Mouse (Mus musculus) thymus, postnatal 10 days (tissue): Measurements from ENCODE around the gene Slc25a11.

Experiments
- DNase-seq, 2 experiments: peaks; one replicate each; pipeline ENCODE4 v3.0.0; 2021; ENCODE audit warnings: low spot score in 2 of 2

Gene Slc25a11

DNA sequence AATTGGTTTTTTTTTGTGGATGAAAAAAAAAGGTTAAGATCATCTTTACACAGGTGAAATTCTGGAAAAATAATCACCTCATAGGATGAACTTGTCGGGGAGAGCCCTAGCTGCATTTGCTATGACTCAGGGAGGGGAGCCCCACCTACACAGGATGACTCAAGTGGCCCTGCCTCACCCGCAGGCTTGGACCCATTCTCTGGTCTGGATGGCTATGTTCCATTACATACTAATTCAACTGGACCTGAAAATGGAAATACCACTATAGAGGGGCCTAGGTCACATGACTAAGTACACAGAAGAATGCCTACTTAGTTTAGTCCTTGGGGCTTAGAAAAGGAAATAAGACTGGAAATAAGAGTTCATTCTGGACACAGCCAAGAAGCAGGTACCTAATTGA, 4.1 kb upstream of the Slc25a11 start:
- DNase-seq = no peak

DNA sequence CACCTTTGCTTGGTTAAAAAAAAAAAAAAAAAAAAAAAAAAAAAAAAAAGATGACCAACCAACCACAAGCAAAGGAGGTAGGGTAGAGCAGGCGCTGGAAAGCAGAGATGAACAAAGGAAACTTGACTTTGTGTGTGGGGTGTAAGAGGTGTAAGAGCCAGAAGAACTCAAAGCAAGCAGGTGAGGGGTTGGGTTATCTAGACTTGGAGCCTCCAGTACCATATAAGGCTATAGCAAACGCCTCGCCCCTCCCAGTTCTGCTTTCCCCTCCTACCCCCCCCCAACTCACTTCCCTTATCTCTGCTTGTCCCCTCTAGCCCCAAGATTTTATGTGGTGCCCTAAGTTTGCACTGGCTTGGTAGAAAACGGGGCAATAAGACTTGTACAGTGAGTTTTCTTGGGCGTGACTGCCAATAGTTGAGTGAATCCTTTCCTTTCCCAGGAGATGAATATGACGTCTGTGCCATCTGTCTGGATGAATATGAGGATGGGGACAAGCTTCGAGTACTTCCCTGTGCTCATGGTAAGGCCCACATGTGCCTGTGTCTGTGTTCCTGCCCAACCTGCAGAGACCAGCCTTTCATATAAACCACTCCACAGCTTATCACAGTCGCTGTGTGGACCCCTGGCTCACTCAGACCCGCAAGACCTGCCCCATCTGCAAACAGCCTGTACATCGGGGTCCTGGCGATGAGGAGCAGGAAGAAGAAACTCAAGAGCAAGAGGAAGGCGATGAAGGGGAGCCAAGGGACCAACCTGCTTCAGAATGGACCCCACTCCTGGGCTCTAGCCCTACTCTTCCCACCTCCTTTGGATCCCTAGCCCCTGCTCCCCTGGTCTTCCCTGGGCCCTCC, 3.3 kb upstream of the Slc25a11 start:
- peak; percentile 45 for DNase-seq

DNA sequence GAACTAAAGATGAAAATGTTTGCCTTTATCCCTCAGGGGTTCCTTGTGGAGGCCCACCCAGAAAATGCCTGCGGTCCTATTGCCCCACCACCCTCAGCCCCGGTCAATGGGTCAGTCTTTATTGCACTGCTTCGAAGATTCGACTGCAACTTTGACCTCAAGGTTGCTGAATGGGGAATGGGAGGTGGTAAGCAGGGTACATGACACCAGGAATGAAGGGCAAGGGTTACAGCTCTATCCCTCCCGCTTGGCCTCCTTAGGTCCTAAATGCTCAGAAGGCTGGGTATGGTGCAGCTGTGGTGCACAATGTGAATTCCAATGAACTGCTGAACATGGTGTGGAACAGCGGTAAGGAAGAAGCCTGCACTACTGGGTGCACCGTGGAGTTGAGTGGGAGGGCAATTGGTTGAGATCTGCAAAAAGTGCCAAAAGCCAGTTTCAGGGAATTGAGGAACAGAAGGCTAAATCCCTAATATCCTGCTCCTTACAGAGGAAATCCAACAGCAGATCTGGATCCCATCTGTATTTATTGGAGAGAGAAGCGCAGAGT, 2.0 kb upstream of the Slc25a11 start:
- no peak for DNase-seq

DNA sequence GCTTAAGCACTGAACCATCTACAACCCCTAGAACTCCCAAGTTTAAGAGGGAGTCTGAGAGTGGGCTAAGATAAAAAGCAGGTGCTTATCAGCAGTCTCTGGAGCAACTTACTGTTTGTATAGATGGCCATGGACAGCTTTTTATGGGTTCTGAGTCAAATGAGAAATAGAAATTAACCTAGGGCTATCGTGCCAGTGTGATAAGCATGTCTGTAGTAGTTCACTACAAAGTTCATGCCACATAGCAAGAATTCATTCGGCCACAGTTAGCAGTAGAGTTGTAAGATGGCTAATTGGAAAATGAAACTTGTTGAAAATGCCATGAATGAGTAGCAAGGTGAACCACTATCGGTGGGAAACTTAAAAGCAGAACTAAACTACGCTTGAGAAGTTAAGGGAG, 1.2 kb upstream of the Slc25a11 start:
- no peak for DNase-seq

DNA sequence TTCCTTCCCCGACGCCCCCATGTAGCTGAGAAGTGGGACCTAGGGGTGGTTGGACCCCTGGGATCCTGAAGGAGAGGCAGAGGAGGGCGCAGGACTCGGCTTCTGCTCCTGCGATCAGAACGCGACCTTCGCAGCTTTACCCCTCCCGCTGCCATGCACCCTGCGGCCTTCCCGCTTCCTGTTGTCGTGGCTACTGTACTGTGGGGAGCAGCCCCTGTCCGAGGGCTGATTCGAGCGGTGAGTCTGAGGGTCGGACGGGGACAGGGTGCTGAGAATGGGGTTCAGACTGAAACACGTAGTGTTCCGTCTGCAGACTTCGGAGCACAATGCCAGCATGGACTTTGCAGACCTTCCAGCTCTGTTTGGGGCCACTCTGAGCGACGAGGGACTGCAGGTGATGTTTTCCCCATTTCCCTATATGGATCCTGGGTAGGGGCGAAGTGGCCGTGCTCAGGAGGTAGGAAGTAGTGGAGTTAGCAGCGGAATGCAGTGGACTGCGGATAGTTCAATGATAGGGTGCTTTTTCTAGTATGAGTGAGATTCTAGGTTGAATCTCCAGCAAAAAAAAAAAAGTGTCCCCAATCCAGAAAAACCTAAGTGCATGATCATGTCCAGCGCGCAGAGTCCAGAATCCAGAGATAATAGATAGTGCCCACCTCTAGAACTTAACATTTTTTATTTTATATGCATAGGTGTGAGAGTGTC, 589 bp upstream of the Slc25a11 start:
- DNase-seq = peak; percentile 57 to 63

DNA sequence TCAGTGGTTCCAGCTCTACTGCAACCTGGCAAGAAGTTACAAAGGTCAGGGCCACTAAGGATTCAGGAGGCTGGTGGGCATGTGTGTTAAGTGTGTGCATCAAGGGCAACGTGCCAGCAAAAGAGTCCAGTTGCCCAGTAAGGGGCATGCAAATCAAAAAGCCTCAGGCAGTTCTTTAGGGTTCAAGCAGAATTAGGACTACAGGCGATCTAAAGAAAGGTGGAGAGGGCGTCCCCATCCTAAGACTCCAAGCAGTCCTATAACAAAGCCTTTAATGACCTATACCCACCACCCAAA, 1.1 kb downstream of the Slc25a11 start:
- DNase-seq = no peak

DNA sequence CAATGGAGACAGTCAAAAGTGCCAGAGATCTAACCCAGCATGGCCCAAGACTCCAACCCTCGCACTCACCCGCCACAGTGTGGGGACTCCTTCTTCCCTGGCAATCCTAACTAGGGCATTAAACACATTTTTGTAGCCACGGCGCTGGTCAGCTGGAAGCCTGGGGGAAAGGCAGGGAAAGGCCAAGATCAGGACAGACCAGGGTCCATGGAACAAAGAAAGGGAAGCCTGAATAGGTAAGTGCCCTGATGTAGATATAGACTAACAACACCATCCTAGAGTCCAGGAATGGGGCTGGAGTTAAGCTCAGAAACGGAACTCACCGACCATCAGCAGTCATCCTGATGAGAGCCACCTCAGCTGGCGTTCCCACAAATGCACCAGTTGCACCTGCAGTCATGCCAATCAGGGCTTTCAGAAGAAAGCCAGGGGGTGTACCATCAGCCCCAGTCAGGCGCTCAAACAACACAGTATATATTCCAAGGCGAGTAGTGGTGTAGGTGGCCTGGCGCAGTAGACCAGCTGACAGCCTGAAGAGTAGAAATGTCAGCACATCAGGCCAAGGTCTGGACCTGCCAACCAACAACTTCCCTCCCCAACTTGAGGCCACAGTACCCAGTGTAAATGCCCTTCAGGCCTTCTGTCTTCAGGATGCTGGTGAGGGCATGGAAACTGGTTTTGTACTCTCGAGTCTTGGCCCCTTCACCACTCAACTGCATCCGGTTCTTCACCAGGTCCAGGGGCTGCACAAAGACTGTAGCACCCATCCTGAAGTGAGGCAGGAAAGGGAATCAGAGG, 1.6 kb downstream of the Slc25a11 start:
- DNase-seq = no peak

DNA sequence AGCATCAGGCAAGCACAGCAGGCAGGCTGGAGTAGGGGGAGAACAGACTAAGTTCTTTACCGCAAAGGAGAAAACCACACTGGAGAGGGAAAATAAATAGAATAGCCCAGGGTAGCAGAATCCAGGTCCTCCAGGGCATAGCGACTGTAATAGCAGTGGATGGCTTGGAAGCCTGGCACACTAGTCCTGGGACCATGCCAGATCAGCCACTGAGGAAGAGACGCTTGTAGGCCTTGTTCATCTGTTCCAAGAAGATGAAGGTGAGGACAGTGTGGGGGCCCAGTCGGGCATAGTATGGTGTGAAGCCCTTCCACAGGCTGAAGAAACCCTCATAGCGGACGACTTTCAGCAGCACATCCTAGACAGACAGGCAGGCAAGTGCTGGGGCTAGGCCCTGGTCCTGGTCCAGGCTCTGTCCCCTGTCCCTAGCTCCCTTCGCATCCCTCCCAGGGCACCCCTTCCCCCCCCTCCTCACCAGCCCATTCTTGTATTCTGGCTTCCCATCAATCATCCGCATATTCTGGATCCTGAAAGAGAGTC, 2.6 kb downstream of the Slc25a11 start:
- no peak for DNase-seq

DNA sequence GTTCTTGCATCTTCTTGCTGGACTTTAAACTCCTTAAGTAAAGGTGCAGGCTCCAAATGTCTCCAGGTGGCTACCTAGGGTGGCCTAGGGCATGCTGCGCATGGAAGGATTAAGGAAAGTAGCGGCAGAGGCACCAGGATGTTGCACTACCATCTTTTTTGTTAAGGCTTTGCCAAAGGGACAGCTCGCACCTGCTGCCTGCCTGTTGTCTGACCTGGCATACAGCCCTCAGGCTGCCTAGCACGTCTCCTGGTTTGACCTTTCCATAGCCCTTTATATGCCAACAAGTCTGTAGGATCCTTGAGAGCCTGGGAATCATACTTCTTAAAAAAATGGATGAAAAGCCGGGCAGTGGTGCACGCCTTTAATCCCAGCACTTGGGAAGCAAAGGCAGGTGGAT, 4.2 kb downstream of the Slc25a11 start:
- DNase-seq = no peak

DNA sequence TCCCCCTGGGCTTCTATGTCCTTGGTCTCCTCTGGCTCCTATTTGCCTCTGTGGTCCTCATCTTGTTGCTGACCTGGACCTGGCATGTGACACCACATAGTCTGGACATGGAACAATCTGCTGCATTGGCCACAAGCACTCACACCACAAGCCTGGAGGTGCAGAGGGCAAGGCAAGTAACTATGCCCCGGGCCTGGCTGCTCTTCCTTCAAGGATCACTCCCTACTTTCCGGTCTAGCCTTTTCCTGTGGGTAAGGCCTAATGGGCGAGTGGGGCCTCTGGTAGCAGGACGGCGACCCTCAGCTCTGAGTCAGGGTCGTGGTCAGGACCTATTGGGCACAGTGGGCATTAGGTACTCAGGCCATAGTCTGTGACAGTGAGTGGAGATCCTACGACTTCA, 6.0 kb downstream of the Slc25a11 start:
- DNase-seq = no peak

DNA sequence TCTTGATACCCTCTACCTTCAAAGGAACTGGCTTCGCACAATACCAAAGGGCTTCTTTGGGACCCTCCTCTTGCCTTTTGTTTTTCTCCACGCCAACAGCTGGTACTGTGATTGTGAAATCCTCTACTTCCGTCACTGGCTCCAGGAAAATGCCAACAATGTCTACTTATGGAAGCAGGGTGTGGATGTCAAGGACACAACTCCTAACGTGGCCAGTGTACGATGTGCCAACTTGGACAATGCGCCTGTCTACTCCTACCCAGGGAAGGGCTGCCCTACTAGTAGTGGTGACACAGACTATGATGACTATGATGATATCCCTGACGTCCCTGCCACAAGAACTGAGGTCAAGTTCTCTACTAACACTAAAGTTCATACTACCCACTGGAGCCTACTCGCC, 7.3 kb downstream of the Slc25a11 start:
- no peak for DNase-seq

DNA sequence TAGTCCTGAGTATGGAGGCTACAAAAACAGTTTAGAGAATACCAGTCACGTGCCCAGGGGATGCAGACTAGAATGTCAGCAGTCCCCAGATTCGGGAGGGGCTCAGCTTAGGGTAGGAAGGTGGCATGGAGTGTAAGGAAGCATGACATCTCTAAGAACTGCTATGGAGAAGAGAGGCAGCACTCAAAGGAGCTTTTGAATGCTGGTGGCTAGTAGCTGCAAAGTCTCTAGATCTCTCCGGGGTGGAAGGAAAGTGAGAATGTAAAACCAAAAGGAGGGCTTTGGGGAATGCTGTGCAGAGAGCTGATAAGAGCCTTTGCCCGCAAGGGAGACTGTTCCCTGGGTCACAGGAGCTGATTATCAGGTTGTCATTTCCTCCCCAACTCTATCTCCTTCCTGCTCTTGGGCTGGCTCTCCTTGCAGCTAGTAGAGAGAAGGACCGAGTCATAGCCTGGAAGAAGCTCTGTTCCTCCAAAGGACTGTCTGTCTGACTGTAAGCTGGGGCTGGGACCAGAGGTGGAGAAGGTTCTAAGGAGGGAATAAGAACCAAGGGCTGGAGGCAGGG, 8.5 kb downstream of the Slc25a11 start, which contains the start of gene Gp1ba:
Gene Gp1ba (plus strand): TSS at position 409 of the 565 bp plus-strand sequence.
- no peak for DNase-seq

DNA sequence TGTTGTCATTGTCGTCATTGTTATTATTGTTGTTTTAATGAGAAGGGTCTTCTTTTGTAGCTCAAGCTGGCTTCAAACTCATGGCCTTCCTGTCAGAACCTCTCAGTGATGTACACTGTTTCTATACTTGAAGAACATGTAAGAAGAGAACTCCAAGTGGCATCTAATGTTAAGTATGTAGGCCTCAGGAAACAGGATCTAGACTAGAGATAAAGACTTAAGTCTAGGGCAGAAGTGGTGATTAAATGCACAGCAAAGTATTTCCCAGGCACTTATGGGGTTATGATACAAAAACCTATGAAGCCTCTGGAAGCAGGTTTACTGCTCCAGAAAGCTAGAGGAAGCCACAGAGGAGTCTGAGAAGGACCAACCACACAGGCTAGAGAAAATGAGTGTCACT, 9.0 kb downstream of the Slc25a11 start:
- DNase-seq = no peak

DNA sequence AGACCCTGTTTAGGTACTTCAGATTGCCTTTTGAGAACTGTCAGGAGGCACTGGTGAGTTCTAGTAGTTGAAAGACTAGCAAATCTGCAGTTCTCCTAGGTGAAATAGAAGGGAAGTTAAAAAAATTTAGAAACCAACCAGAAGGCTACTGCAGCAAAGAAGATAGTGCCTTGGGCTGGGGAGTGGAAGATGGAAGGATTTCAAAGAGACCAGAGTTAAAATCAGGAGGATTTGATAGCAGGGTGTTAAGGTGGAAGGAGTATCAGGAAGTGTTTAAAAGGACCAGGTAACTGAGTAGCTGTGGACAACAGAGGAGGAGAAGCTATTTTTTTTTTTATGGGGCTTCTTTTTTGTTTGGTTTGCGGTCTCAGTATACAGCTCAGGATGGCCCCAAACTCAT, 9.5 kb downstream of the Slc25a11 start:
- no peak for DNase-seq

DNA sequence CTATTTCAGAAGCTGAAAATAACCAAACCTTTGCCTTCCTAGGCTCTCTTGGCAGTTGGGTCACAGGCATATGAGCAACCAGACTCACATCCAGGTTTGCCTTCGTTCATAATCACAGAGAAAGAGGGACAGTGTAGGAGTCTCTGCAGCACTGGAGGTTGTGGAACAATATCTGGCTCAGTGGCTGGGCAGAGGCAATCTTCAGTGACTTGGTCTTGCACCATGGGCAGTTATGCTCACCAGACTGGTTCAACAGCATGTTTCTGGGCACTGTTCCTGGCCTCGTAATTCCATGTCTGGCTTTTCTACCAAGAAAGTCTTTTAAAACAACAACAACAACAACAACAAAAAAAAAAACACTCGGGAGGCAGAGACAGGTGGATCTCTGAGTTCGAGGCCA, 11.7 kb downstream of the Slc25a11 start:
- no peak for DNase-seq

DNA sequence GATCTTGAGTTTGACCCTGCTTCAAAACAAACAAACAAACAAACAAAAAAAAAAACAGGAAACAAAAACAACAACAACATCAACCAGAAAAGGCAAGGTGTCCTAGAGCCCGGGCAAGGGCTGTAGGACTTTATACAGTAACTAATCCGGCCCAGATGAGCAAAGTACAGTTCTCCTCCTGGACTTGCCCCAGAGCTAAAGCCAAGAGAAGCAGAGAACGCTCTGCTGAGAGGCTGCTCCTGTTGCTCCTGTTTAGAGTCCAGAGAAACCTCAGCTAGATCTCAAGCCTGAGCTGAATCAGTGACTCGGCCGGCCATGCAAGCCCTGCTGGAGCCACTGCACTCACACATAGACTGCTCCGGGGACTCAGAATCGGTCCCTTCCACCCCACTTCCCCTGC, 17.1 kb downstream of the Slc25a11 start:
- DNase-seq = no peak

DNA sequence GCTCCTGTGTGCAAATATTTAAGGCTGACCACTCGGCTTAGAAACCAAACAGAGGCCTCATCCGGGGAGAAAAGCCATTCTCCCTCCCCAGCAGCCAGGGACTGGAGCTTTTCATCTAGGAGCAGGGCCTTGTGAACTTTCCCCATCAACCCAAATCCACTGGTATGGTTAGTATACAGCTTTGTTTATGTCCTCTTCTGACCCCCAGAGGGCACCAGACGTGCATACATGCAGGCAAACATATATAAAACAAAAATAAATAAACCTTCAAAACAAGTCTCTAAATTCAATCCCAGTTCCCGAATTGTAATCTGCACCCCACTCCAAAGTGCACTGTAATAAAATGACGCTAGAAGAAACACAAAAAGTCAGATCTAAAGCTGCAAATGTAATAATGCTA, 17.7 kb downstream of the Slc25a11 start:
- peak in 1 of 2 experiments; percentile 50 for DNase-seq

DNA sequence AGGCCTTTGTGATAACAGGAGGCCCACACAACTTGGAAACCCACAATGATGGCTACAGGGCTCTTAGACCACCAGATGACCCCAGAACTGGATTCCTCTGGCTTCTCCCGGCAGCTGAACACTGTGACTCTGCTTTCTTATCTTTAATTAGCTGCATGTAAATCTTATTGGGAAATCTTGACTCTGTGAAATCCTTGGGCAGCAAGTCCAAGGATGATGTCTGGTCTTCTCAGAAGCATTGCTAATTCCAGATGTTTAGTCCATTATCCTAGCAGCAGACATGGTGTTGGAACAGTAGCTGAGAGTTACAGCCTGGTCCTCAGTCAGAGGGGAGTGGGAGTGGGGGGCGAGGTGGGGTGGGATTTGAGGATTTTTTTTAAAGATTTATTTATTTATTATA, 18.8 kb downstream of the Slc25a11 start:
- DNase-seq = no peak

DNA sequence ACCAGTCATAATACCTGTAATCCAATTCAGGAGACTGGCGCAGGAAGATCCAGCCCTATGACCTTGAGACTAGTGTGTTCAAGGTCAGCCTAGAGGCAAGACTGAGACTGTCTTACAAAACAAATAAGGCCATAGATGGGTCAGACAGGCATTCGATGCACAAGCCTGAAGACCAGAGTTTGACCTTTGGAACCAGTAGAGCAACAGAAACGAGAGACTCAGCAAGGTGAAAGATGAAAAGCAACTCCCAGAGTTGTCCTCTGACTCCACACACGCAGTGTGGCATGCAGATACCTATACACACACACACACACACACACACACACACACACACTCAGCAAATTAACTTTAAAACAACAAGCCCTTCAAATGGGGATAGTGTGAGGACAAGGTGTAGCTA, 20.4 kb downstream of the Slc25a11 start:
- no peak for DNase-seq

DNA sequence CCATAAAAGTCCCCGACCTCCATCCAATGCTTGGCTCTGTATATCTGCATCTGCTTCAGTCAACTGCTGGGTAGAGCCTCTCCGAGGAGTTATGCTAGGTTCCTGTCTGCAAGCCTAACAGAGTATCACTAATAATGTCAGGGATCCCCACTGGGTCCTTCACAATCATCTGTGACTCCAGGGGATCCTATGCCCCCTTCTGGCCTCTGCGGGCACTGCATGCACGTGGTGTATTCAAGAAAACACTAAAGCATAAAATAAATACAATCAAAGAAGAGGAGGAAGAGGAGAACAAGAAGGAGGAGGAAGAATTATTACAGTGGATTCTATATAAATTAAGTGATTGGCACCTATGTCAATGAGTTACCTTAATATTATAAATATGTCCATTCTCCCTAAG, 21.8 kb downstream of the Slc25a11 start:
- peak in 1 of 2 experiments; percentile 73 for DNase-seq

DNA sequence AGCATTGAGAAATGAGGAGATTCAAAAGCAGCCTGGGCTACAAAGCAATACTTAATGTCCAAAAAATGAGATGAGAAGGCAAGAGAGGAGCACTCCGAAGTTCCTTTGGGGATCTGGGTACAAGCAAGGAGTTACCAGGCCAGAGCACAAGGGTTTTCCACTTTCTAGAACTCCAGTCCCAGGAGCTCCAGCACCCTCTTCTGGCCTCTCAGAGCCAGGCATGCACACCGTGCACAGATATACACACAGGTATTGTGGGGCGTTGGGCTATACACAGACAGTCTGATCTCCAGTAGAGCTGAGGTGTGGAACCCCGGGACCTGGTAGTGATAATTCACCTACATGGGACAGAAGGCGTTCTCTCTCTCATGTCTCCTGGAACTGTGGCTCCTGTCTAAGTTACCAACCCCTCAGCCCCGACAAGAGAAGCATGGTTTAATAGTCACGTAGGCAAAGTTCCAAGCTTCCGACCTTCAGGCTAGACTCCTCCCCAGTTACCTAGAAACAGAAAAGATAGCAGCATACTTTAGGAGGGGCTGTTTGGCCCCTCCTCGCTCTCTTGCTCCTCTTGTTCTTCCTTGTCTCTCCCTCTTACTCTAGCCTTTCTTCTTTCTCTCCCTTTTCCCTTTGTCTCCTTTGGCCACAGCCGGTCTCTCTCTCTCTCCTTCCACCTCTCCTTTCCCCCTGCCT, 24.1 kb downstream of the Slc25a11 start:
- no peak for DNase-seq
